Mouse (Mus musculus): ENCODE measurements around the gene Mapkbp1. TPM values are rescaled to one million over a fixed set of nuclear protein-coding genes. Genes with fewer than 3 reads are reported as not detected.

Mapkbp1 gene
- polyA plus RNA-seq, 1 experiment from 2014 or later = 2.4 TPM

- no peak overlapping the region for H3K4me3 ChIP-seq (ENCODE audit: low read length)
- ATAC-seq (replicated peaks; ENCODE audit: extremely low read depth, insufficient read depth, low FRiP score) = no peak
- no peaks in the 10 kb centered on the region for H3K4me1 ChIP-seq (ENCODE audit: control insufficient read depth, insufficient read depth, low read length)
- no peaks in the 10 kb centered on the region for H3K9me3 ChIP-seq (replicated peaks; ENCODE audit: control insufficient read depth, low read length)
- H3K9ac ChIP-seq (ENCODE audit: low read length) = no peak overlapping the region
- no peaks in the 10 kb centered on the region for H3K27me3 ChIP-seq (ENCODE audit: control insufficient read depth, insufficient read depth, low read length)
- H3K27ac ChIP-seq (ENCODE audit: low read length) = no peak overlapping the region
- 80% methylated on average over 4 of the region's 4 CpGs for WGBS
- no peak overlapping the region for H3K4me2 ChIP-seq (ENCODE audit: low read depth, low read length)
- H3K36me3 ChIP-seq (ENCODE audit: control insufficient read depth, insufficient read depth) = no peaks in the 10 kb centered on the region
These were observed 16.5 kb downstream of the Mapkbp1 start for GRCm38 (mm10) chr2:119988952-119989351.

DNA sequence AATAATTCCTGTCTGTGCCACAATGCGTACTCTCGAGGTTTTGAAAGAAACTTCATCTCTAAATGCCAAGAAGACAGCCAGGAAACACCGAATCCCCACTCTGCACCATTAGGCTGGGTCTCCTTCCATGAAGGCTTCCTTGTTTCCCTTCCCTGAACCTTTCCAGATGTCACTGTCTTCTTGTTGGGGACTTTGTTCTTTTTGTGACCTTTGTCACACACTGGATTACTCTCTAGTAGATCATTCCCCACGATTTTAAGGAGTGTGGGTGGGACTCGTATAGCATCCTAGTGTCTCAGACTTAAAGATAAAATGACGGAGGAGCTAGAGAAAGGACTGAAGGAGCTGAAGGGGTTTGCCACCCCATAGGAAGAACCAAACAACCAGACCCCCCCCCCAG is 18.4 kb downstream of the Mapkbp1 start:
- WGBS = 82% methylated on average over 6 of the region's 6 CpGs
- no peaks in the 10 kb centered on the region for H3K9me3 ChIP-seq (replicated peaks; ENCODE audit: control insufficient read depth, low read length)

DNA sequence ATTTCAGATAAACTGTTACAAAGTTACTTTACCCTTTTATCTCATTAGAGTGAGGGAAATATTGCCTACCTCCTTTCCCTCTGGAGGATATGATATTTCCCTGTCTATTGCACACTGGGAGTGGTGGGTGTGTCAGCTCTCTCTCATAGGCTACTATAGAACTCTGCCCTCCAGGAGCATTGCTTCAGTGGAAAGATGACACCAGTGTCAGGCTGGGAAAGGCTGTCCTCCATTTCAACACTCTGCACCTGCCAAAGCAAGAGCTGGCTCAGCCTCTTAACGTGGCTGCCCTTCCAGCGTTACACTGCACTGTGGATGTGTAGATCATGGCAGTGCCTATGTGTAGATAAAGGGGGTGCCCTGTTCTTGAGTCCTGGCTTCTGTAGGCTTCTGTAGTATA is 19.9 kb downstream of the Mapkbp1 start:
- ATAC-seq (replicated peaks; ENCODE audit: extremely low read depth, insufficient read depth, low FRiP score) = no peak
- WGBS = 81% methylated on average over 2 of the region's 2 CpGs

More for the DNA sequence above, 18.4 kb downstream of the Mapkbp1 start:
- no peak overlapping the region for H3K4me3 ChIP-seq (ENCODE audit: low read length)
- no peak overlapping the region for H3K27ac ChIP-seq (ENCODE audit: low read length)
- H3K9ac ChIP-seq (ENCODE audit: low read length) = no peak overlapping the region
- H3K4me1 ChIP-seq (ENCODE audit: control insufficient read depth, insufficient read depth, low read length) = peaks cover 6% of the 10 kb centered on the region
- H3K4me2 ChIP-seq (ENCODE audit: low read depth, low read length) = no peak overlapping the region
- no peak for ATAC-seq (replicated peaks; ENCODE audit: extremely low read depth, insufficient read depth, low FRiP score)
- no peaks in the 10 kb centered on the region for H3K36me3 ChIP-seq (ENCODE audit: control insufficient read depth, insufficient read depth)
- no peaks in the 10 kb centered on the region for H3K27me3 ChIP-seq (ENCODE audit: control insufficient read depth, insufficient read depth, low read length)

GRCm38 (mm10) chr2:119993515-119993914 is 21.0 kb downstream of the Mapkbp1 start:
- H3K36me3 ChIP-seq (ENCODE audit: control insufficient read depth, insufficient read depth) = no peaks in the 10 kb centered on the region
- 55% methylated on average over 2 of the region's 2 CpGs for WGBS
- H3K4me3 ChIP-seq (ENCODE audit: low read length) = no peak overlapping the region
- H3K9ac ChIP-seq (ENCODE audit: low read length) = no peak overlapping the region
- no peaks in the 10 kb centered on the region for H3K9me3 ChIP-seq (replicated peaks; ENCODE audit: control insufficient read depth, low read length)
- H3K27me3 ChIP-seq (ENCODE audit: control insufficient read depth, insufficient read depth, low read length) = no peaks in the 10 kb centered on the region
- no peak overlapping the region for H3K4me2 ChIP-seq (ENCODE audit: low read depth, low read length)
- no peak for ATAC-seq (replicated peaks; ENCODE audit: extremely low read depth, insufficient read depth, low FRiP score)
- no peak overlapping the region for H3K27ac ChIP-seq (ENCODE audit: low read length)
- peaks cover 8% of the 10 kb centered on the region for H3K4me1 ChIP-seq (ENCODE audit: control insufficient read depth, insufficient read depth, low read length)

More for the DNA sequence above, 19.9 kb downstream of the Mapkbp1 start:
- Histone ChIP-seq H3K27me3 (ENCODE audit: control insufficient read depth, insufficient read depth, low read length) (no peaks in the 10 kb centered on the region), H3K9ac (ENCODE audit: low read length) (no peak overlapping the region), H3K4me2 (ENCODE audit: low read depth, low read length) (no peak overlapping the region), H3K27ac (ENCODE audit: low read length) (no peak overlapping the region), H3K4me1 (ENCODE audit: control insufficient read depth, insufficient read depth, low read length) (peaks cover 8% of the 10 kb centered on the region), H3K9me3 (replicated peaks; ENCODE audit: control insufficient read depth, low read length) (no peaks in the 10 kb centered on the region), H3K4me3 (ENCODE audit: low read length) (no peak overlapping the region), H3K36me3 (ENCODE audit: control insufficient read depth, insufficient read depth) (no peaks in the 10 kb centered on the region)

DNA sequence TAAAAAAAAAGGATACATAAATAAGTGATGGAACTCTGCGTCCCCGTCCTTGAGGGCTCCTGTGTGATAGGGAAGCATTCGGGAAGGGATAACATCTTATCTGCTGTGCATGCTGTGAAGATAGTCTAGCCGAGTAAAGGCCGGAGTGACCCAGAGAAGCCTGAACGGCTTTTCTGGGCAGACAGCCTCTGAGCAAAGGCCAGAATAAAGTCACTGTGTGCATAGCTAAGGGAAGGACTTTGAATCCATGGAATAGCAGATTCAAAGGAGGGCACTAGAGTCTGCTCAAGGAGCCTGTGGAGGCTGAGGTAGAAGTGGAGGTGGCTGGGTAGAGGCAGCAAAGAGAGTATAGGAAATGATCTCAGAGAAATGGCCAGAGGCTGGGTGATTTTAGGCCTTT is 22.3 kb downstream of the Mapkbp1 start:
- no peak overlapping the region for H3K4me3 ChIP-seq (ENCODE audit: low read length)
- H3K27ac ChIP-seq (ENCODE audit: low read length) = peak overlapping the region; percentile 69
- H3K36me3 ChIP-seq (ENCODE audit: control insufficient read depth, insufficient read depth) = no peaks in the 10 kb centered on the region; the same call in 1 of the 2 replicates
- no peak overlapping the region for H3K4me2 ChIP-seq (ENCODE audit: low read depth, low read length)
- no peaks in the 10 kb centered on the region for H3K27me3 ChIP-seq (ENCODE audit: control insufficient read depth, insufficient read depth, low read length)
- no peak for ATAC-seq (replicated peaks; ENCODE audit: extremely low read depth, insufficient read depth, low FRiP score)
- WGBS = 52% methylated on average over 6 of the region's 6 CpGs
- H3K9me3 ChIP-seq (replicated peaks; ENCODE audit: control insufficient read depth, low read length) = no peaks in the 10 kb centered on the region
- peaks cover 8% of the 10 kb centered on the region for H3K4me1 ChIP-seq (ENCODE audit: control insufficient read depth, insufficient read depth, low read length)
- no peak overlapping the region for H3K9ac ChIP-seq (ENCODE audit: low read length)

DNA sequence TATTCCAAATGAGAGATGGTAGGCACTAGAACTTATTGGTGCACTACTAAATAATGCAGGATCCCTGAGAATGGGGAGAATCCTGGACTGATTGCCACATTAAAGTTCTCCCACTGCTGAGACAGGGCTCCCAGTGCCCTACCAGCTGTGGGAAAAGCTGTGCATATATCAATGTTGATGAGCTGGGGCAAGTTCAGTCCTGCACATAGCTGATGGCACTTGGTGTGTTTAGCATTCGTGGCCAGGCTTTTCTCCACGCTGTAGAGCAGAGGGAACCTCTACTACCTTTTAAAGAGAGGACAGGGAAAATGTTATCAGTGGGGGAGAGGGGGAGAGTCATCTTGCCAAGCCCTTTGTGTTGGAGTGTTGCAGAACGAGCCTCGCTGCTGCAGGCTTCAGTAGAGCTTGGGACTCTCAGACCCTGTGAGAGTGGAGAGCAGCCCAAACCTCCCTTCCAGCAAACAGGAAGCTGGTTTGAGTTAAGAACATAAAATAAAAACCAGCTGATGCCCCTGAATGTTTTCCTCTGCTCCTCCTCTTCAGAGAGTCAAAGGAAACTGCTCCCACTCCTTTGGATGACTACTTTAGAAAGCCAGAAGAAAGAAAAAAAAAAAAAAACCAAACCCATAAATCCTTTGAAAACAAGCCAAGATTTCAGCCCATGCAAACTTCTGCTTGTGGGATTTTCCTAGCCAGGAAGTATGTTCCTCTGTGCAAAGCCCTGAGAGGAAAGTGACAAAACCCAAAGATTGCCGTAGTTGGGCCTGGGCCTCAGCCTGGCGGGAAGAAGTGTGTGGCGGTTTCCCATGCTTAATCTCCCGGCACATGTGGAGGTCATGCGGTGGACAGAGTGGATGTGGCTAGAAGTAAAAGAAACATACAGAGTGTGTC is 23.1 kb downstream of the Mapkbp1 start:
- Histone ChIP-seq H3K9ac (ENCODE audit: low read length) (no peak overlapping the region), H3K36me3 (ENCODE audit: control insufficient read depth, insufficient read depth) (no peaks in the 10 kb centered on the region; the same call in 1 of the 2 replicates), H3K4me2 (ENCODE audit: low read depth, low read length) (no peak overlapping the region), H3K27me3 (ENCODE audit: control insufficient read depth, insufficient read depth, low read length) (no peaks in the 10 kb centered on the region), H3K4me3 (ENCODE audit: low read length) (no peak overlapping the region), H3K4me1 (ENCODE audit: control insufficient read depth, insufficient read depth, low read length) (peaks cover 10% of the 10 kb centered on the region), H3K27ac (ENCODE audit: low read length) (peak overlapping the region; percentile 69), H3K9me3 (replicated peaks; ENCODE audit: control insufficient read depth, low read length) (no peaks in the 10 kb centered on the region)
- ATAC-seq (replicated peaks; ENCODE audit: extremely low read depth, insufficient read depth, low FRiP score) = peak; percentile 67
- 27% methylated on average over 9 of the region's 9 CpGs for WGBS

DNA sequence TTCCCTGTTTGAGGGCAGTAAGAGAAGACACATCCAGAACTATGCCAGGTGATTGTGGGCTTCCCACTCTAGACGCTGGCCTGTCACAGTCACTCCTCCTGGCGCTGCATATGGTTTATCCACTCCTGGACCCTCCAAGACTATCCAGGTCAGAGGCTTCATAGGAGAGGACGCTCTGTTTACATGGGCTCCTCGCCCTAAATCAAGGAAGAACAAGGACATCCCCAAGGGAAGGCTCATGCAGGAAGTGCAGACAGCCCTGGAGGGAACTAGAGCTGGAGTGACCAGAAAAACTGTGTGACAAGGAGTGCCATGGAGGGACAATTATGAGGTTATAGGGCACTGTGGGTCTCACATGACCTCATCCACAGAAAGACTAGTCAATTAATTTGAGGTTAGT is 24.9 kb downstream of the Mapkbp1 start:
- ATAC-seq (replicated peaks; ENCODE audit: extremely low read depth, insufficient read depth, low FRiP score) = no peak

GRCm38 (mm10) chr2:119999731-120000130 is 27.2 kb downstream of the Mapkbp1 start:
- Histone ChIP-seq H3K9ac (ENCODE audit: low read length) (no peak overlapping the region), H3K36me3 (ENCODE audit: control insufficient read depth, insufficient read depth) (no peaks in the 10 kb centered on the region; the same call in 1 of the 2 replicates), H3K4me2 (ENCODE audit: low read depth, low read length) (no peak overlapping the region), H3K27ac (ENCODE audit: low read length) (no peak overlapping the region), H3K4me1 (ENCODE audit: control insufficient read depth, insufficient read depth, low read length) (peaks cover 18% of the 10 kb centered on the region), H3K4me3 (ENCODE audit: low read length) (no peak overlapping the region), H3K9me3 (replicated peaks; ENCODE audit: control insufficient read depth, low read length) (no peaks in the 10 kb centered on the region), H3K27me3 (ENCODE audit: control insufficient read depth, insufficient read depth, low read length) (no peaks in the 10 kb centered on the region)
- ATAC-seq (replicated peaks; ENCODE audit: extremely low read depth, insufficient read depth, low FRiP score) = no peak
- WGBS = 89% methylated on average over 2 of the region's 2 CpGs

More for the DNA sequence above, 24.9 kb downstream of the Mapkbp1 start:
- no peak overlapping the region for H3K9ac ChIP-seq (ENCODE audit: low read length)
- H3K4me3 ChIP-seq (ENCODE audit: low read length) = no peak overlapping the region
- H3K27ac ChIP-seq (ENCODE audit: low read length) = no peak overlapping the region
- H3K36me3 ChIP-seq (ENCODE audit: control insufficient read depth, insufficient read depth) = no peaks in the 10 kb centered on the region; the same call in 1 of the 2 replicates
- H3K9me3 ChIP-seq (replicated peaks; ENCODE audit: control insufficient read depth, low read length) = no peaks in the 10 kb centered on the region
- no peak overlapping the region for H3K4me2 ChIP-seq (ENCODE audit: low read depth, low read length)
- peaks cover 18% of the 10 kb centered on the region for H3K4me1 ChIP-seq (ENCODE audit: control insufficient read depth, insufficient read depth, low read length)
- H3K27me3 ChIP-seq (ENCODE audit: control insufficient read depth, insufficient read depth, low read length) = no peaks in the 10 kb centered on the region
- 74% methylated on average over 4 of the region's 4 CpGs for WGBS

DNA sequence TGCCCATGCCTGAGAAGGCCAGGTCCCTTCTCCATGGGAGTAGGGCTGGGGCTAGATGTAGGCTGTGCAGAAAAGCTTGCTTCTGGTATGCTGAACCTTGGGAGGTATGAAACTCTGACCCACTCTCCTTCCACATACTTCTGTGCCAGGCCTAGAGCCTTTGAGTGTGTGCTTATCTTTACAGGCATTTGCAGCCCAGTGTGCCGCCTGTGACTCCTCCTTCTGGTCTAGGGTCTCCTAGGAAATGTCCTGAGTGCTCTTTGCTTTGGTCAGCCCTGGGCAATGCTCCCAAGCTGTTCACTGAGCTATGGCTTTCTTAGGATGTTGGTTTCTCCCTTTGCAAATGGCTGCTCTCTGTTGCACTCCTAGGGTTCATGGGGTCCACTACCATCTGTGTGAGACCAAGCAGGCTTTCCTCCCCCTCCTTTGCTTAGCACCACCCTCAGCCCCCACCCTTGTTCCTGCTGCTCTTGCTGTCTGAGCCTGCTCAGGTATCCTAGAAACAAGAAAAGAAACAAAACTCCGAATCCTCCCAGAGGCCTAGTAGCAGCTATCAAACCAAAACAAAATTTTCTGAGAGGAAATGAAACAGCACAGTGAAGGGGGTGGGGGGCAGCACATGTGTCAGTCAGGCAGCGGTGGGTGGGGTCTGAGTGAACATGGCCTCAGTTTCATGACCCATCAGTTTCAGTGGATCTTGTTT is 28.5 kb downstream of the Mapkbp1 start:
- H3K4me2 ChIP-seq (ENCODE audit: low read depth, low read length) = no peak overlapping the region
- peak overlapping the region; percentile 30 for H3K27ac ChIP-seq (ENCODE audit: low read length)
- no peaks in the 10 kb centered on the region for H3K27me3 ChIP-seq (ENCODE audit: control insufficient read depth, insufficient read depth, low read length)
- no peak overlapping the region for H3K9ac ChIP-seq (ENCODE audit: low read length)
- no peak overlapping the region for H3K4me3 ChIP-seq (ENCODE audit: low read length)
- 58% methylated on average over 3 of the region's 3 CpGs for WGBS
- H3K4me1 ChIP-seq (ENCODE audit: control insufficient read depth, insufficient read depth, low read length) = peaks cover 12% of the 10 kb centered on the region
- peak; percentile 35; the same call in 1 of the 2 replicates for ATAC-seq (replicated peaks; ENCODE audit: extremely low read depth, insufficient read depth, low FRiP score)
- no peaks in the 10 kb centered on the region for H3K9me3 ChIP-seq (replicated peaks; ENCODE audit: control insufficient read depth, low read length)
- H3K36me3 ChIP-seq (ENCODE audit: control insufficient read depth, insufficient read depth) = no peaks in the 10 kb centered on the region; the same call in 1 of the 2 replicates

Measured in heart, embryonic 16.5 days (tissue).